Mouse (Mus musculus) limb, embryonic 12.5 days (tissue): ENCODE data around the gene Adm2. TPM values are rescaled to one million over a fixed set of nuclear protein-coding genes. Genes with fewer than 3 reads are reported as not detected.

Experiments used
- ATAC-seq: fragments of 200-750 bp; cut with Nextera tagmentation; 2 replicates; pipeline ENCODE4 v1.8.0; 2017; ENCODE audit warnings: low read depth, moderate TSS enrichment; ENCODE audit not compliant: insufficient number of reproducible peaks, insufficient read depth, low FRiP score, low TSS enrichment
- H3K27ac ChIP-seq: fragments of 300-500 bp; sonication (generic); 2 replicates; pipeline ENCODE4 v1.5.1; 2016; ENCODE audit warnings: mild to moderate bottlenecking, moderate library complexity
- H3K27me3 ChIP-seq: fragments of 300-500 bp; sonication (generic); 2 replicates; pipeline ENCODE4 v1.6.1; 2016; ENCODE audit warnings: mild to moderate bottlenecking, moderate library complexity
- H3K36me3 ChIP-seq: fragments of 300-500 bp; sonication (generic); 2 replicates; pipeline ENCODE4 v1.6.1; 2016; ENCODE audit warnings: mild to moderate bottlenecking, moderate library complexity
- H3K4me1 ChIP-seq: fragments of 300-500 bp; sonication (generic); replicated peaks from 2 replicates; pipeline ENCODE4 v1.6.1; 2016
- H3K4me2 ChIP-seq: fragments of 300-500 bp; sonication (generic); 2 replicates; pipeline ENCODE4 v1.6.1; 2016; ENCODE audit warnings: mild to moderate bottlenecking, moderate library complexity
- H3K4me3 ChIP-seq: fragments of 300-500 bp; sonication (generic); replicated peaks from 2 replicates; pipeline ENCODE4 v1.5.1; 2016; ENCODE audit warnings: mild to moderate bottlenecking
- H3K9ac ChIP-seq: fragments of 300-500 bp; sonication (generic); replicated peaks from 2 replicates; pipeline ENCODE4 v1.6.1; 2016; ENCODE audit warnings: mild to moderate bottlenecking, moderate library complexity
- H3K9me3 ChIP-seq: fragments of 300-500 bp; sonication (generic); 2 replicates; pipeline ENCODE4 v1.6.1; 2016; ENCODE audit warnings: mild to moderate bottlenecking, moderate library complexity
- WGBS: fragments of 180-500 bp; shearing (Covaris S2); methylation state at CpG from one replicate; pipeline ENCODE4 v1.1.7; 2016; 5-methylcytosine and 5-hydroxymethylcytosine counted together
- polyA plus RNA-seq: library from polyadenylated mRNA; unstranded; fragments of >200 nt; fragmentation: Nextera tagmentation; extraction: Ambion mirVana; gene quantifications from 2 replicates; pipeline ENCODE4 v1.2.1, GENCODE M21; 2016

The Adm2 gene
- polyA plus RNA-seq, 1 experiment from 2014 or later: 0.16 TPM

GRCm38 (mm10) chr15:89355241-89356187, 33.0 kb downstream of the Adm2 start, which contains the start of the genes Lmf2 and Ncaph2:
TSS of gene Lmf2 (minus strand) at chr15:89355659.
TSS of gene Ncaph2 (plus strand) at chr15:89355719.
- peaks cover 50% of the 10 kb centered on the region for H3K36me3 ChIP-seq
- peak; percentile 83 for ATAC-seq
- WGBS: under 1% methylated on average over 62 of the region's 64 CpGs
- H3K4me3 ChIP-seq: peak within 1 kb of the TSS; percentile 82
- H3K9ac ChIP-seq: peak within 1 kb of the TSS; percentile 89
- peaks cover 21% of the 10 kb centered on the region for H3K4me1 ChIP-seq
- no peaks in the 10 kb centered on the region for H3K27me3 ChIP-seq
- peak within 1 kb of the TSS; percentile 86 for H3K4me2 ChIP-seq
- no peaks in the 10 kb centered on the region for H3K9me3 ChIP-seq
- peak within 1 kb of the TSS; percentile 92 for H3K27ac ChIP-seq

DNA sequence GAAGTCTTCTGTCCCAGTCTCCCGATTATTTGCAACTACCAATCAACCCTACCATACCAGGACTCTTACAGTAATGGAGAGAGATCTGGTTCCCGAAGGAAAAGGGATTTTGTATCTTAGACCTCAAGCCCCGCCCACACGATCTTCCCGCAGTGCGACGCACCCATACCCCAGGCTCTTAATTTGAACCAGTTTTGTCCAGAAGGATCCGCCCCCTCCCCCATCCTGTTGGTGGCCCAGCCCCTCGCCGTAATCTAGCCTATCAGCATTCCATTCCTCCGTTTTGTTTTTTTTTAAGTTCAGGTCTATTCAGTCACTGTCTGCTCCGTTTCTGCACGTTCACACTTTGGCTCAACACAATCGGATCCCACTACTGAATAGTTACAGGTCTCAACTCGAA, 33.9 kb downstream of the Adm2 start:
- Histone ChIP-seq H3K4me1 (peaks cover 21% of the 10 kb centered on the region), H3K9me3 (no peaks in the 10 kb centered on the region), H3K36me3 (peaks cover 50% of the 10 kb centered on the region), H3K9ac (peak overlapping the region; percentile 89), H3K27me3 (no peaks in the 10 kb centered on the region), H3K27ac (peak overlapping the region; percentile 92), H3K4me3 (peak overlapping the region; percentile 82), H3K4me2 (peak overlapping the region; percentile 86)
- 0 out of 2 replicates have a peak, but pooled peaks have one; percentile 29 for ATAC-seq
- WGBS: 1% methylated on average over 15 of the region's 15 CpGs

DNA sequence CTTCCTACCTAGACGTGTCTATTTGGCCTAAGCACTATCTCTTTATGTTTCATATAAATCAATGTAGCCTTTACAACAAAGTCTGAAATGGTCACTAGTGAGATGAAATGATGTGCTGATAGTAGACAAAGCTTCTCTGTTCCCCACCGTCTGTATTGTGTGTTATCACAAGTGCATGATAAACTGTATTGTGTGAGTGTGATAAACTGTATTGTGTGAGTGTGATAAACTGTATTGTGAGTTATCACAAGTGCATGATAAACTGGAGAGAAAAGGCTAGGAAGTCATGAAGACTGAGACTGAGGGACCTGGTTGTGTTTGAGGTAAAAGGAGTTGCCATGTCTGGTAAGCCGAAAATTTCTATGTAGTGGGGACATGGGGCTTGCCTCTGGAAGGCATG, 36.3 kb downstream of the Adm2 start:
- peaks cover 49% of the 10 kb centered on the region for H3K36me3 ChIP-seq
- ATAC-seq: no peak
- 86% methylated on average over 3 of the region's 3 CpGs for WGBS

DNA sequence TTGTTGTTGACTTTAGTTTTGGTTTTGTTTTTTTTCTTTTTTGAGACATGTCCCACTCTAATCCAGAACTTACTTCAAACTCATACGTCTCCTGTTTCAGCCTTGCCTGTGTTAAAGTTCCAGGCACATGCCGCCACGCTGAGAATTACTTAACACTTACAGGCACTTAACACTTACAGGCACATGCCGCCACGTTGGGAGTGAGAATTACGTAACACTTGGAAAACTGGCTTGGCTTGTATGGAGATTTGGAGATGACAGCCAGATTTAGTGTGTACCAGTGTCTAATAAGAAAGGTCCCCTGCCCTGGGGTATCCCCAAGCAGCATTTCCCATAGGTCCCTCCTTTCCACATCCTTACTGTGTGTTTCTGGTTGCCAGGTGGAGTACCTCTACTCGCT, 40.5 kb downstream of the Adm2 start:
- H3K4me1 ChIP-seq: no peaks in the 10 kb centered on the region
- H3K4me3 ChIP-seq: no peak overlapping the region
- no peak overlapping the region for H3K9ac ChIP-seq
- no peaks in the 10 kb centered on the region for H3K27me3 ChIP-seq
- no peak overlapping the region for H3K27ac ChIP-seq
- no peak overlapping the region for H3K4me2 ChIP-seq
- no peak for ATAC-seq
- H3K9me3 ChIP-seq: no peaks in the 10 kb centered on the region
- H3K36me3 ChIP-seq: peaks cover 87% of the 10 kb centered on the region
- 91% methylated on average over 7 of the region's 7 CpGs for WGBS

More for the DNA sequence above, 36.3 kb downstream of the Adm2 start:
- Histone ChIP-seq H3K9me3 (no peaks in the 10 kb centered on the region), H3K27me3 (no peaks in the 10 kb centered on the region), H3K4me1 (peaks cover 20% of the 10 kb centered on the region), H3K4me2 (no peak overlapping the region), H3K4me3 (no peak overlapping the region), H3K27ac (no peak overlapping the region), H3K9ac (no peak overlapping the region)

GRCm38 (mm10) chr15:89365141-89365551, 42.6 kb downstream of the Adm2 start:
- H3K4me2 ChIP-seq: no peak overlapping the region
- H3K4me1 ChIP-seq: no peaks in the 10 kb centered on the region
- H3K36me3 ChIP-seq: peaks cover 98% of the 10 kb centered on the region
- no peaks in the 10 kb centered on the region for H3K9me3 ChIP-seq
- H3K27me3 ChIP-seq: no peaks in the 10 kb centered on the region
- 90% methylated on average over 4 of the region's 4 CpGs for WGBS
- no peak overlapping the region for H3K4me3 ChIP-seq
- H3K9ac ChIP-seq: no peak overlapping the region
- no peak for ATAC-seq
- H3K27ac ChIP-seq: no peak overlapping the region

- 88% methylated on average over 13 of the region's 13 CpGs for WGBS
- H3K9ac ChIP-seq: no peak overlapping the region
- no peak for ATAC-seq
- peaks cover 13% of the 10 kb centered on the region for H3K4me1 ChIP-seq
- H3K9me3 ChIP-seq: no peaks in the 10 kb centered on the region
- H3K27me3 ChIP-seq: peaks cover 13% of the 10 kb centered on the region
- H3K4me2 ChIP-seq: no peak overlapping the region
- peaks cover 60% of the 10 kb centered on the region for H3K36me3 ChIP-seq
- no peak overlapping the region for H3K27ac ChIP-seq
- no peak overlapping the region for H3K4me3 ChIP-seq
These were observed 49.5 kb downstream of the Adm2 start for GRCm38 (mm10) chr15:89372068-89372467.

DNA sequence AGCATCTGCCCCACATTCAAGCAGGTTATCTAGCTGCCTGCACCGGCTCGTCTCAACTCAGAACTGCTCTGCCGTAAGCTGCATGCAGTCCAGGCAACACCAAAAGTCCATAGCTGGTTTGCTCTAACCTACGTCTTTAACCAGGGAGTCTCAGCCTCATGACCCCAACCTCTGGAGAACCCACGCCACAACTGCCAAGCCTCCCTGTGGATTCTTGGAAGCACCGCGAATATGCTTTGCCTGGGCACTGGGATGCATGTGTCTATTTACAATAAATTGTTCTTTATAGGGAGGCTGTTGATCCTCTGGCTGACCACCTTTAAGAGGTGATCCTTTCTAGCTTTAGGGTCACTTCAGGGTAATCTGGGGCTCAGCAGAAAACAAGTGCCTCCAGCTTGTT, 50.0 kb downstream of the Adm2 start:
- H3K4me3 ChIP-seq: peak overlapping the region; percentile 64; the same call in 1 of the 2 replicates
- WGBS: 86% methylated on average over 7 of the region's 7 CpGs
- H3K9me3 ChIP-seq: no peaks in the 10 kb centered on the region
- peaks cover 55% of the 10 kb centered on the region for H3K36me3 ChIP-seq
- H3K27me3 ChIP-seq: peaks cover 18% of the 10 kb centered on the region
- H3K4me2 ChIP-seq: peak overlapping the region; percentile 78
- 0 out of 2 replicates have a peak overlapping the region, but pooled peaks have one; percentile 94 for H3K27ac ChIP-seq
- H3K4me1 ChIP-seq: peaks cover 17% of the 10 kb centered on the region
- ATAC-seq: no peak
- H3K9ac ChIP-seq: no peak overlapping the region; the same call in 1 of the 2 replicates

DNA sequence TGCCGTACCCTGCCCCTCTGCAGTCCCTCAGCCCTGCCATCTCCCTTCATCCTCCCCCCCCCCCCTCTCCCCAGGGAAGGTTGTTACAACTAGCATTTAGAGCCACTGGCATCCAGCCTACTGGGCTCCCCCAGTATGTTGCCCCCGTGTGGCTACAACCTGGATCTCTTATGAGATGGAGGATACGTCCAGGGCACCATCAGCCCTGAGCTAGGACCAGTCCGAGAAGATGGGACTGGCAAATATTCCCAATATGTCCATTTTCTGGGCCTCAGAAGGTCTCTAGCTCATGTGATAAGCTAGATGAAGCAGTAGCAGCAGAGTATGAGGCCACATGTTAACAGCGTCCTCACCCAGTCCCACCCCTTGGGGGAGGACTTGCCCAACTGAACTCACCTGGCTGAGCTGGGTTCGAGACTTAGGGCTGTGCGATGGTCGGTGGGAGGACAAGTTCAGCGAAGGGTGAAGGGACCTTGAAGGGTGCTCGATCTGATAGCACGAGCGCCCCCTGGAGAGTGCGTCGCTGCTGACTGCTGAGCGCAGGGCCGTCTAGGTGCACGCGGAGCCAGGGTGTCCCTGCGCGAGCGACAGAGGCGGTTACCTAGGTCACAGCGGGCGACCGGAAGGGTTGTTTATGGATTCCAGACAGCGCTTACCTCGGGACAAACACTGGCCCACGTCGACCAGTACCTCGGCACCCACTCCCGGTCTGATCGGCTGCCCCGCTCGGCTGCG, 50.7 kb downstream of the Adm2 start:
- no peaks in the 10 kb centered on the region for H3K9me3 ChIP-seq
- H3K27ac ChIP-seq: peak overlapping the region; percentile 94
- H3K27me3 ChIP-seq: peaks cover 25% of the 10 kb centered on the region
- peak overlapping the region; percentile 77 for H3K9ac ChIP-seq
- peaks cover 18% of the 10 kb centered on the region for H3K4me1 ChIP-seq
- peak overlapping the region; percentile 64 for H3K4me3 ChIP-seq
- H3K36me3 ChIP-seq: peaks cover 49% of the 10 kb centered on the region
- 2% methylated on average over 35 of the region's 35 CpGs for WGBS
- H3K4me2 ChIP-seq: peak overlapping the region; percentile 78
- peak; percentile 56 for ATAC-seq

- H3K4me1 ChIP-seq: peaks cover 23% of the 10 kb centered on the region
These were observed 51.3 kb downstream of the Adm2 start, which contains the start of gene Sco2 for GRCm38 (mm10) chr15:89373762-89374248. TSS of gene Sco2 (minus strand) at chr15:89373846.

More at GRCm38 (mm10) chr15:89373762-89374248, 51.3 kb downstream of the Adm2 start, which contains the start of gene Sco2:
- no peaks in the 10 kb centered on the region for H3K9me3 ChIP-seq
- peak within 1 kb of the TSS; percentile 64 for H3K4me3 ChIP-seq
- peak; percentile 56 for ATAC-seq
- H3K27me3 ChIP-seq: peaks cover 31% of the 10 kb centered on the region
- H3K27ac ChIP-seq: peak within 1 kb of the TSS; percentile 94
- peak within 1 kb of the TSS; percentile 77 for H3K9ac ChIP-seq
- WGBS: under 1% methylated on average over 42 of the region's 42 CpGs
- H3K4me2 ChIP-seq: peak within 1 kb of the TSS; percentile 78
- H3K36me3 ChIP-seq: peaks cover 43% of the 10 kb centered on the region
